Mouse (Mus musculus) embryonic facial prominence, embryonic 15.5 days (tissue): ENCODE measurements around the gene Sart1. TPM values are rescaled to one million over a fixed set of nuclear protein-coding genes. Genes with fewer than 3 reads are reported as not detected.

ENCODE experiments used
- ATAC-seq: fragments of 200-750 bp; cut with Nextera tagmentation; 2 replicates; pipeline ENCODE4 v1.8.0; 2017; ENCODE audit warnings: low read depth, moderate TSS enrichment; ENCODE audit not compliant: insufficient number of reproducible peaks, low FRiP score, low TSS enrichment
- H3K27ac ChIP-seq: fragments of 300-500 bp; sonication (generic); replicated peaks from 2 replicates; pipeline ENCODE4 v1.5.1; 2015; ENCODE audit warnings: mild to moderate bottlenecking, inconsistent platforms
- H3K27me3 ChIP-seq: fragments of 300-500 bp; sonication (generic); 2 replicates; pipeline ENCODE4 v1.6.1; 2015; ENCODE audit warnings: inconsistent platforms
- H3K36me3 ChIP-seq: fragments of 300-500 bp; sonication (generic); 2 replicates; pipeline ENCODE4 v1.6.1; 2015; ENCODE audit warnings: mild to moderate bottlenecking, inconsistent platforms
- H3K4me1 ChIP-seq: fragments of 300-500 bp; sonication (generic); 2 replicates; pipeline ENCODE4 v1.6.1; 2015; ENCODE audit warnings: inconsistent platforms
- H3K4me2 ChIP-seq: fragments of 300-500 bp; sonication (generic); replicated peaks from 2 replicates; pipeline ENCODE4 v1.6.1; 2015; ENCODE audit warnings: mild to moderate bottlenecking, inconsistent platforms
- H3K4me3 ChIP-seq: fragments of 300-500 bp; sonication (generic); replicated peaks from 2 replicates; pipeline ENCODE4 v1.5.1; 2015; ENCODE audit warnings: mild to moderate bottlenecking, inconsistent platforms
- H3K9ac ChIP-seq: fragments of 300-500 bp; sonication (generic); 2 replicates; pipeline ENCODE4 v1.6.1; 2015; ENCODE audit warnings: inconsistent platforms
- H3K9me3 ChIP-seq: fragments of 300-500 bp; sonication (generic); replicated peaks from 2 replicates; pipeline ENCODE4 v1.6.1; 2016; ENCODE audit warnings: inconsistent platforms
- WGBS: fragments of 180-500 bp; shearing (Covaris S2); methylation state at CpG from one replicate; pipeline ENCODE4 v1.1.7; 2015; 5-methylcytosine and 5-hydroxymethylcytosine counted together
- polyA plus RNA-seq: library from polyadenylated mRNA; unstranded; fragments of >200 nt; fragmentation: Nextera tagmentation; extraction: Ambion mirVana; gene quantifications from 2 replicates; pipeline ENCODE4 v1.2.1, GENCODE M21; 2015

Gene Sart1
- polyA plus RNA-seq, 1 experiment from 2014 or later = 81.5 TPM

GRCm38 (mm10) chr19:5424782-5425741 lies 36.6 kb upstream of the Sart1 start, which contains the start of the genes Drap1 and AI837181:
Gene Drap1, minus strand, starts transcription at chr19:5424979.
Gene AI837181, plus strand, starts transcription at chr19:5425144.
- H3K9ac ChIP-seq = peak within 1 kb of the TSS; percentile 89
- peak; percentile 94 for ATAC-seq
- H3K4me3 ChIP-seq = peak within 1 kb of the TSS; percentile 87
- H3K4me1 ChIP-seq = peaks cover 41% of the 10 kb centered on the region
- H3K9me3 ChIP-seq = no peaks in the 10 kb centered on the region
- H3K4me2 ChIP-seq = peak within 1 kb of the TSS; percentile 75
- H3K36me3 ChIP-seq = peaks cover 43% of the 10 kb centered on the region
- no peaks in the 10 kb centered on the region for H3K27me3 ChIP-seq
- H3K27ac ChIP-seq = peak within 1 kb of the TSS; percentile 94
- WGBS = under 1% methylated on average over 80 of the region's 87 CpGs

GRCm38 (mm10) chr19:5424092-5424781 lies 35.7 kb upstream of the Sart1 start:
- Histone ChIP-seq H3K36me3 (peaks cover 50% of the 10 kb centered on the region), H3K4me2 (peak overlapping the region; percentile 75), H3K27me3 (no peaks in the 10 kb centered on the region), H3K4me3 (peak overlapping the region; percentile 87), H3K9ac (peak overlapping the region; percentile 80), H3K9me3 (no peaks in the 10 kb centered on the region), H3K27ac (peak overlapping the region; percentile 94), H3K4me1 (peaks cover 41% of the 10 kb centered on the region)
- peak; percentile 51 for ATAC-seq
- under 1% methylated on average over 46 of the region's 48 CpGs for WGBS

GRCm38 (mm10) chr19:5423561-5423960 lies 35.1 kb upstream of the Sart1 start:
- Histone ChIP-seq H3K27me3 (no peaks in the 10 kb centered on the region), H3K27ac (peak overlapping the region; percentile 94)
- no peak for ATAC-seq

GRCm38 (mm10) chr19:5422895-5423443 lies 34.5 kb upstream of the Sart1 start:
- Histone ChIP-seq H3K9me3 (no peaks in the 10 kb centered on the region), H3K27ac (peak overlapping the region; percentile 94; the same call in 1 of the 2 replicates), H3K27me3 (no peaks in the 10 kb centered on the region), H3K4me3 (peak overlapping the region; percentile 87), H3K36me3 (peaks cover 50% of the 10 kb centered on the region), H3K4me2 (peak overlapping the region; percentile 75), H3K4me1 (peaks cover 41% of the 10 kb centered on the region), H3K9ac (no peak overlapping the region)
- WGBS = 78% methylated on average over 9 of the region's 9 CpGs
- no peak for ATAC-seq

More at GRCm38 (mm10) chr19:5423561-5423960, 35.1 kb upstream of the Sart1 start:
- H3K36me3 ChIP-seq = peaks cover 50% of the 10 kb centered on the region
- peak overlapping the region; percentile 80 for H3K9ac ChIP-seq
- peaks cover 41% of the 10 kb centered on the region for H3K4me1 ChIP-seq
- no peaks in the 10 kb centered on the region for H3K9me3 ChIP-seq
- WGBS = 60% methylated on average over 12 of the region's 12 CpGs
- H3K4me2 ChIP-seq = peak overlapping the region; percentile 75
- peak overlapping the region; percentile 87 for H3K4me3 ChIP-seq

- no peak overlapping the region for H3K4me3 ChIP-seq
- no peak overlapping the region for H3K9ac ChIP-seq
- no peak overlapping the region for H3K27ac ChIP-seq
- H3K4me1 ChIP-seq = peaks cover 40% of the 10 kb centered on the region
- no peaks in the 10 kb centered on the region for H3K27me3 ChIP-seq
- WGBS = 83% methylated on average over 10 of the region's 10 CpGs
- peaks cover 48% of the 10 kb centered on the region for H3K36me3 ChIP-seq
- ATAC-seq = no peak
- H3K4me2 ChIP-seq = no peak overlapping the region
- H3K9me3 ChIP-seq = no peaks in the 10 kb centered on the region
Measured at GRCm38 (mm10) chr19:5422267-5422666, 33.8 kb upstream of the Sart1 start.

GRCm38 (mm10) chr19:5421784-5422183 lies 33.3 kb upstream of the Sart1 start:
- Histone ChIP-seq H3K9ac (no peak overlapping the region), H3K4me1 (peaks cover 35% of the 10 kb centered on the region), H3K36me3 (peaks cover 44% of the 10 kb centered on the region), H3K27ac (no peak overlapping the region), H3K9me3 (no peaks in the 10 kb centered on the region), H3K27me3 (no peaks in the 10 kb centered on the region), H3K4me2 (no peak overlapping the region), H3K4me3 (no peak overlapping the region)
- no peak for ATAC-seq
- 81% methylated on average over 5 of the region's 5 CpGs for WGBS

- no peaks in the 10 kb centered on the region for H3K27me3 ChIP-seq
- 90% methylated on average over 6 of the region's 6 CpGs for WGBS
- peaks cover 38% of the 10 kb centered on the region for H3K36me3 ChIP-seq
- H3K4me2 ChIP-seq = no peak overlapping the region
- no peak overlapping the region for H3K9ac ChIP-seq
- H3K4me1 ChIP-seq = peaks cover 23% of the 10 kb centered on the region
- no peaks in the 10 kb centered on the region for H3K9me3 ChIP-seq
- H3K27ac ChIP-seq = no peak overlapping the region
- ATAC-seq = no peak
- no peak overlapping the region for H3K4me3 ChIP-seq
Measured at GRCm38 (mm10) chr19:5420579-5420978, 32.1 kb upstream of the Sart1 start.

- 88% methylated on average over 9 of the region's 9 CpGs for WGBS
- Histone ChIP-seq H3K36me3 (peaks cover 38% of the 10 kb centered on the region), H3K9ac (no peak overlapping the region), H3K9me3 (no peaks in the 10 kb centered on the region), H3K4me1 (peaks cover 23% of the 10 kb centered on the region), H3K4me3 (no peak overlapping the region), H3K27me3 (no peaks in the 10 kb centered on the region), H3K4me2 (no peak overlapping the region), H3K27ac (no peak overlapping the region)
- no peak for ATAC-seq
Measured at GRCm38 (mm10) chr19:5419630-5420029, 31.1 kb upstream of the Sart1 start.

- no peak for ATAC-seq
- H3K4me1 ChIP-seq = peaks cover 22% of the 10 kb centered on the region
- no peaks in the 10 kb centered on the region for H3K27me3 ChIP-seq
- H3K4me3 ChIP-seq = no peak overlapping the region
- H3K27ac ChIP-seq = no peak overlapping the region
- WGBS = 92% methylated on average over 8 of the region's 8 CpGs
- no peaks in the 10 kb centered on the region for H3K9me3 ChIP-seq
- no peak overlapping the region for H3K4me2 ChIP-seq
- H3K36me3 ChIP-seq = peaks cover 38% of the 10 kb centered on the region
- H3K9ac ChIP-seq = no peak overlapping the region
Measured at GRCm38 (mm10) chr19:5418750-5419466, 30.4 kb upstream of the Sart1 start.

GRCm38 (mm10) chr19:5414534-5414957 lies 26.0 kb upstream of the Sart1 start:
- no peak overlapping the region for H3K4me2 ChIP-seq
- H3K4me1 ChIP-seq = no peaks in the 10 kb centered on the region
- H3K4me3 ChIP-seq = no peak overlapping the region
- no peaks in the 10 kb centered on the region for H3K27me3 ChIP-seq
- H3K9ac ChIP-seq = no peak overlapping the region
- WGBS = 52% methylated on average over 2 of the region's 2 CpGs
- H3K36me3 ChIP-seq = peaks cover 2% of the 10 kb centered on the region
- ATAC-seq = no peak
- no peaks in the 10 kb centered on the region for H3K9me3 ChIP-seq
- H3K27ac ChIP-seq = no peak overlapping the region
